Mouse (Mus musculus) embryonic facial prominence, embryonic 13.5 days (tissue): ENCODE results near the gene Slc5a11. TPM values are rescaled to one million over a fixed set of nuclear protein-coding genes. Genes with fewer than 3 reads are reported as not detected.

Experiments
- ATAC-seq: fragments of 200-750 bp; cut with Nextera tagmentation; 2 replicates; pipeline ENCODE4 v1.8.0; 2017; ENCODE audit warnings: low read depth; ENCODE audit not compliant: insufficient number of reproducible peaks, insufficient read depth, low FRiP score, low TSS enrichment
- H3K27ac ChIP-seq: fragments of 300-500 bp; sonication (generic); 2 replicates; pipeline ENCODE4 v1.5.1; 2015; ENCODE audit warnings: moderate library complexity, mild to moderate bottlenecking, inconsistent platforms
- H3K27me3 ChIP-seq: fragments of 300-500 bp; sonication (generic); 2 replicates; pipeline ENCODE4 v1.6.1; 2015; ENCODE audit warnings: mild to moderate bottlenecking, inconsistent platforms
- H3K36me3 ChIP-seq: fragments of 300-500 bp; sonication (generic); 2 replicates; pipeline ENCODE4 v1.6.1; 2015; ENCODE audit warnings: mild to moderate bottlenecking, inconsistent platforms
- H3K4me1 ChIP-seq: fragments of 300-500 bp; sonication (generic); 2 replicates; pipeline ENCODE4 v1.6.1; 2015; ENCODE audit warnings: inconsistent platforms
- H3K4me2 ChIP-seq: fragments of 300-500 bp; sonication (generic); 2 replicates; pipeline ENCODE4 v1.6.1; 2015; ENCODE audit warnings: moderate library complexity, mild to moderate bottlenecking, inconsistent platforms
- H3K4me3 ChIP-seq: fragments of 300-500 bp; sonication (generic); 2 replicates; pipeline ENCODE4 v1.5.1; 2015; ENCODE audit warnings: mild to moderate bottlenecking, inconsistent platforms
- H3K9ac ChIP-seq: fragments of 300-500 bp; sonication (generic); 2 replicates; pipeline ENCODE4 v1.6.1; 2015; ENCODE audit warnings: mild to moderate bottlenecking, inconsistent platforms
- H3K9me3 ChIP-seq: fragments of 300-500 bp; sonication (generic); 2 replicates; pipeline ENCODE4 v1.6.1; 2016; ENCODE audit warnings: inconsistent platforms
- WGBS: fragments of 180-500 bp; shearing (Covaris S2); methylation state at CpG from one replicate; pipeline ENCODE4 v1.1.7; 2015; ENCODE audit warnings: mixed read lengths; 5-methylcytosine and 5-hydroxymethylcytosine counted together
- polyA plus RNA-seq: library from polyadenylated mRNA; unstranded; fragments of >200 nt; fragmentation: Nextera tagmentation; extraction: Ambion mirVana; gene quantifications from 2 replicates; pipeline ENCODE4 v1.2.1, GENCODE M21; 2015

The Slc5a11 gene
- polyA plus RNA-seq, 1 experiment from 2014 or later = not detected

DNA sequence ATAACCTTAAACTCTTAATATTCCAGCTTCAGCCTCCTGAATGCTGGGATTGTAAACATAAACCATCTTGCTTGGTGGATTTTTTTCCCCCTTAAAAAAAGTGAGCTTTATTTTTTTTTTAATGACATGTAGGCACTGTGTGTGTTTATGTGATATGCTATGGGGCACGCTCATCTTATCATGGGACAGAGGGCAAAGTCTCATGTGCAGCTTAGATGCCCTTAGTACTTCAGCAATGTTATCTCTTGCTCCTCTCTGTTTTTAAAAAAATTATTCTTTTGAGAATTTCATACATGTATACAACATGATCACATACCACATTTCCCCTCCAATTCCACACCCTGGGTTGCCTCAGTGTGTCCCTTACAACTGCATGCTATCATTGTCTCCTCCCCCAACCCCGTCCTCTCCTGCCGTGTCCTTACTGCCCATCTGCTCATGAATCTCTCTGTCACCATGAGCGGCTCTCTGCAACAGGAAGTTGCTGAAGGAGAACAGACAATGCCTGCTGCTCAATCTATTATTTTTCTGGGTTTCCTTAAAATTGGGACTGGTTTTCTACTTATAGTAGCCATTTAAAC lies 32.0 kb downstream of the Slc5a11 start:
- ATAC-seq = no peak
- no peak overlapping the region for H3K27ac ChIP-seq
- no peaks in the 10 kb centered on the region for H3K36me3 ChIP-seq
- H3K9me3 ChIP-seq = no peaks in the 10 kb centered on the region
- no peak overlapping the region for H3K4me3 ChIP-seq
- 68% methylated on average over 4 of the region's 4 CpGs for WGBS
- H3K27me3 ChIP-seq = no peaks in the 10 kb centered on the region
- H3K4me2 ChIP-seq = no peak overlapping the region
- H3K4me1 ChIP-seq = no peaks in the 10 kb centered on the region
- H3K9ac ChIP-seq = no peak overlapping the region

DNA sequence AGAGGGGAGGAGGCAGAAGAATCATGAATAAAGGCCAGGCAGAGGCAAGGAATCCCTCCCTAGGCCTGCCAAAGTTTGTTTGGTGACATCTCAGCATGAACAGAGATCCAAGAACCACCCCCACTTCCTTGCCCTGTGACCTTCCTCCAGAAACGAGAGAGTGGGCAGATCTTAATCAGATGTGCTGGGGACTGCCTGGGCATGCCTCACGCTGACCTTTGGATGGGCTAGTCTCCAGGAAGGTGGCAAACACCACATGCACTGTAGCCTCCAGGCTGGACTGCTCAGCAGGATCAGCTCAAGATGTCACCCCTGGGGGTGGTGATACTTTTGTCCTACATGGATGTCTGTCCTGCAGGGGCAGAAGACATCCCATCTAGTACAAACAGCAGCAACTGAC lies 33.6 kb downstream of the Slc5a11 start:
- Histone ChIP-seq H3K27ac (no peak overlapping the region), H3K4me1 (no peaks in the 10 kb centered on the region), H3K4me2 (no peak overlapping the region), H3K36me3 (no peaks in the 10 kb centered on the region), H3K9me3 (no peaks in the 10 kb centered on the region), H3K9ac (no peak overlapping the region), H3K27me3 (no peaks in the 10 kb centered on the region), H3K4me3 (no peak overlapping the region)
- ATAC-seq = no peak
- 43% methylated on average over 2 of the region's 2 CpGs for WGBS

DNA sequence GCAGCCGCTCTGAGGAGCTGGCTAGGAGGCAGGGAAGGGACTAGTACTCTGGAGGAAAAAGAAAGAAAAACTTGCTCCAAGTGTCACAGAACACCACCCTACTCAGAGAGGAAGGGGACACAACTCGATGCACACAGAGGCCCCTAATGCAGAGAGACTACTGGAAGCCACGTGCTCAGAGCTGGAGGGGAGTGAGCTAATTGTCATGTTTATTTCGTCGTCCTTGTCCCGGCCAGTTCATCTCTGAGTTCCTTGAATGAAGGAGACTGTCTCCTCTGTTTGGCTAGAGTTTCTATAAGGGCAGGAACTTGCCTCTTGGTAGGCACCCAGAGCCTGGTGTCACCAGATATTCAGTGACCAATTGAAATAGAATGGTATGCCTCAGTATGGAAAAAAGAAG lies 36.8 kb downstream of the Slc5a11 start:
- Histone ChIP-seq H3K4me1 (no peaks in the 10 kb centered on the region), H3K9ac (no peak overlapping the region), H3K27me3 (no peaks in the 10 kb centered on the region), H3K9me3 (no peaks in the 10 kb centered on the region), H3K4me3 (no peak overlapping the region), H3K4me2 (no peak overlapping the region), H3K36me3 (no peaks in the 10 kb centered on the region), H3K27ac (no peak overlapping the region)
- no peak for ATAC-seq
- WGBS = 42% methylated on average over 6 of the region's 6 CpGs

DNA sequence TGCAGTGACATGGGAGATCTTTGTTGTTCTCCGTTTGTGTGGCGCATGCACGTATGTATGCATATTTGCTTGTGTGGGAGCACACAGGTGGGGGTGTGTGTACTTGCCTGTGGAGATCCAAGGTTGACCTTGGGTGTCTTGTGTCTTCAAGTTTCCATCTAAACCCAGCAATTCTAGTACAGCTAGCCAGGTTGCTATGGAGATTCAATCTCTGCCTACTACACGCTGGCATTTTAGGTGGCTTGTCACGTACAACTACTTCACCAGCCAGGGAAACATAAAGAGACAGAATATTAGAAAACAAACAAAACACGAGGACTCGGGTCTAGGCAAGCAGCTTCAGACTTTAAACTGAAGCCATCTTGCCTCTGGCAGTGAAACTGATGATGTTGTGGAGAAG lies 38.8 kb downstream of the Slc5a11 start:
- no peak overlapping the region for H3K4me3 ChIP-seq
- WGBS = 73% methylated on average over 7 of the region's 7 CpGs
- H3K9me3 ChIP-seq = no peaks in the 10 kb centered on the region
- no peak overlapping the region for H3K4me2 ChIP-seq
- H3K27ac ChIP-seq = no peak overlapping the region
- ATAC-seq = no peak
- no peak overlapping the region for H3K9ac ChIP-seq
- H3K36me3 ChIP-seq = no peaks in the 10 kb centered on the region
- H3K27me3 ChIP-seq = no peaks in the 10 kb centered on the region
- H3K4me1 ChIP-seq = no peaks in the 10 kb centered on the region

DNA sequence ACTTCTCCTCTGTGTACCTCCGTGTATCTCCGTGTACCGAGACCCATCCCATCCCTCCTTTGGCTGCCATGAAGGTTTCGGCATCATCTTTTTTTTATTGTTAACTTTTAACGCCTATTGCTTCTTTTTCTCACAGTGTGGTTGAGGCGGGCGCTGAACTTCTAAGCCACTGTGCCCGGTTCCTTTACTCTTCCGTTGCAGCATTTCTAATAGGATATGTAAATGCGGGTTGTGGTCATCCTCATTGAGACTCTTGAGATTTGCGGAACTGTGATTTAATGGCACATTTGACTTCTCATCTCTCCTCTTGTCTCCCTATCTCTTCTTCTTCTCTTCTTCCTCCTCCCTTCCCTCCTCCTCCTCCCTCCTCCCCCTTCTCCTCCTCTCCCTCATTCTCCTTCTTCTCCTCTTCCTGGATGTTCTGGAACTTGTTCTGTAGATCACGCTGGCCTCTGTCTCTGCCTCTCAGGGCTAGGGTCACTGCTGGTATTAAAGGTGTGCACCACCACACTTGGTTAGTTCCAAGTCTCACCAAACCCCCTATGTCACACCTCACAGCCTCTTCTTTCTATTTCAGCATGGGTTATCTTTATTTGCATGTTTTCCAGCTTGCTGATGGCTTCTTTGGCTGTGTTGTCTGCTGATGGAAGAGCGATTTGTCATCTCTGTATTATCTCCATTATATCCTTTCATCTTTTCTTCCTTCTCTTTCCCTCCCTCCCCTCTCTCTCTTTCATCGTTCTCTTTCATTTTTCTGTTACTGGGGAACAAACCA lies 39.8 kb downstream of the Slc5a11 start:
- 89% methylated on average over 14 of the region's 14 CpGs for WGBS
- no peaks in the 10 kb centered on the region for H3K4me1 ChIP-seq
- no peak for ATAC-seq

DNA sequence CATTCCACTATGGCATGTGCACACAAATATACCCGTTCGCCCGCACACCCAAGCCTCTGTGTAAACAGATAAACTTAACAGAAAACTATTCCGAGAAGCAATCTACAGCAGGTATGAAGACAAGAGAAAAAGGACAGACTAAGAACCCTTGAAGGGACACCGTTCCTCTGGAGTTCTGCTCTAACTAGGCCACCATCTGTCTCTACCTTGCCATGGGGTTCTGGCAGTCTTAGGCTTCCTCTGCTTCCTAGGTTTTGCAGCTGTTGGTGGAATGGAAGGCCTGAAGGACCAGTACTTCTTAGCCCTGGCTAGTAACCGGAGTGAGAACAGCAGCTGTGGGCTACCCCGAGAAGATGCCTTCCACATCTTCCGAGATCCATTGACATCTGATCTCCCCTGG lies 43.5 kb downstream of the Slc5a11 start:
- 91% methylated on average over 8 of the region's 8 CpGs for WGBS
- H3K4me1 ChIP-seq = no peaks in the 10 kb centered on the region
- ATAC-seq = no peak
- no peaks in the 10 kb centered on the region for H3K36me3 ChIP-seq
- H3K27me3 ChIP-seq = no peaks in the 10 kb centered on the region
- no peaks in the 10 kb centered on the region for H3K9me3 ChIP-seq
- no peak overlapping the region for H3K9ac ChIP-seq
- no peak overlapping the region for H3K27ac ChIP-seq
- H3K4me2 ChIP-seq = no peak overlapping the region
- H3K4me3 ChIP-seq = no peak overlapping the region

More for the DNA sequence above, 39.8 kb downstream of the Slc5a11 start:
- H3K9ac ChIP-seq = no peak overlapping the region
- H3K4me3 ChIP-seq = no peak overlapping the region
- H3K4me2 ChIP-seq = no peak overlapping the region
- no peaks in the 10 kb centered on the region for H3K36me3 ChIP-seq
- no peaks in the 10 kb centered on the region for H3K9me3 ChIP-seq
- H3K27me3 ChIP-seq = no peaks in the 10 kb centered on the region
- H3K27ac ChIP-seq = no peak overlapping the region

DNA sequence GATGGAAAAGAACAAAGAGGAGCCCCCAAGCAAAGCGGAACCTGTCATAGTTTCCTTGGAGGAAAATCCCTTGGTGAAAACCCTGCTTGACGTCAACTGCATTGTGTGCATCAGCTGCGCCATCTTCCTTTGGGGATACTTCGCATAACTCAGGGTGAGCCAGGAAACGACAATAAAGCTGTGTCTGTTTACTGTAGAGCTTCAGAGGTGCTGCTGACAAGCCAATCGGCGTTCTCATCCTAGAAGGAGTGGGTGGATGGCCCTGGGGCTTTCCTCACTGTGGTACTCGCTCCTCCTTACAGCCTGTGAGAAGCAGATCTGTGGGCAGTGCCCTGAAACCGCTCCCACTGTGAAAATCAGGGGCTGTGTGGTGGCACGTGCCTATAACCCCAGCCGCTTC lies 58.5 kb downstream of the Slc5a11 start:
- H3K27me3 ChIP-seq = no peaks in the 10 kb centered on the region
- no peak for ATAC-seq
- no peak overlapping the region for H3K27ac ChIP-seq
- no peaks in the 10 kb centered on the region for H3K4me1 ChIP-seq
- H3K4me3 ChIP-seq = no peak overlapping the region
- no peak overlapping the region for H3K4me2 ChIP-seq
- peaks cover 6% of the 10 kb centered on the region for H3K36me3 ChIP-seq
- 60% methylated on average over 11 of the region's 11 CpGs for WGBS
- no peaks in the 10 kb centered on the region for H3K9me3 ChIP-seq
- H3K9ac ChIP-seq = no peak overlapping the region

DNA sequence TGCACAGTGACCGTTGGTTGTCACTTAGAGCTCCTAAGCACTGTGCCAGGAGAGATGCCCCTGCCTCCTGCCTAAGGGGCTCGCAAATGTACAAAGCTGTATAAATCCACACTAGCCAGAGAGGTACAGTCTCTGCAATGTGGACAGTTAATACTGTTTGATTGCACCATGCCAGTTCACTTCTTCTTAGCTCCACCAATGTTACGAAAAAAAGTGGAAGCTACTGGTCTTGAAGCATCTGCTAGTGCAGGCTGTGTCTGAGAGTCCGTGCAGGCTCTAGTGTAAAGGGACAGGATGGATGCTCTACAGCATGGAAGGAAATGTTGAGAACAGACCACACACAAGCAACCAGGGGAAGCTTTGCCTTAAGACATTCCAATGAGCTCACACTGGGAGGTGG lies 62.0 kb downstream of the Slc5a11 start:
- no peaks in the 10 kb centered on the region for H3K4me1 ChIP-seq
- no peak overlapping the region for H3K9ac ChIP-seq
- H3K36me3 ChIP-seq = peaks cover 29% of the 10 kb centered on the region
- H3K27ac ChIP-seq = no peak overlapping the region
- H3K9me3 ChIP-seq = no peaks in the 10 kb centered on the region
- H3K4me3 ChIP-seq = no peak overlapping the region
- H3K4me2 ChIP-seq = no peak overlapping the region
- ATAC-seq = no peak
- no peaks in the 10 kb centered on the region for H3K27me3 ChIP-seq
- WGBS = 84% methylated on average over 4 of the region's 4 CpGs

DNA sequence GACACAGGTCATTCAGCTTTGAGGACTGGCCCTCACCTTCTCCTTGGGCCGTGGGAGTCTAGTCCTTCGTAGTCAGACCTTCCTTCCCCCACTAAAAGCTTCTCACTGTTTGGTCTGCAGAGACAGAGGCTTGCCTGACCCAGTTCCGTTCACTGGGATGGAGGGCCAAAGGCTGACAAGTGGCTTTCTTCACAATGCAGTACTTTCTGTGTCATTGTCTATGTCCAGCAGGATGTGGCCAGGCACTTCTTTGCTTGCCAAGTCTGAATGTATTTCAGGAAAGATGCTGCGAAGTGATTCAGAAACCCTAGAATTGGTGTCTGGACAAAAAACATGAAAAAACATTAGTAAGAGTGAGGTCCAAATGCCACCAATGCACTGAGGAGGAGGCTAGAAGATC lies 65.2 kb downstream of the Slc5a11 start:
- Histone ChIP-seq H3K9ac (no peak overlapping the region), H3K36me3 (peaks cover 39% of the 10 kb centered on the region), H3K4me3 (no peak overlapping the region), H3K27ac (no peak overlapping the region), H3K27me3 (no peaks in the 10 kb centered on the region), H3K4me2 (no peak overlapping the region), H3K4me1 (no peaks in the 10 kb centered on the region), H3K9me3 (no peaks in the 10 kb centered on the region)
- no peak for ATAC-seq
- 89% methylated on average over 4 of the region's 4 CpGs for WGBS

DNA sequence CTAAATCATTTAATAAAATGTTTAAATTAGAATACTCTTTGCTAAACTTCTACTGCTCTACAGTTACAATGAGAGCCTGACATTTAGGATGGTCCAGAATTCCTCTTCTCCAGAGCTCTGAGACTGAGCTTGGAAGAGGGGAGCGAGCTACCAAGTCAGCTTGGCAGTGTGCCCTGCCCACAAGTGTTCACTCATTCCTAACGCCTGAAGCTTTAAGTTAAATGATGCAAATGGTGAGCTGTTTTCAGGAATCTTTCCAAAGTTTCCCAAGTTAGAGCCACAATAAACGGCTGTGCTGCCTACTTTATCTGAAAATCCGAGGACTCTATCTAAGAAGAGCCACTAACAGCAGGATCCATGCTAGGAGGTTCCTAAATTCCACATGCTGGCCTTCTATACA lies 69.2 kb downstream of the Slc5a11 start:
- H3K36me3 ChIP-seq = peaks cover 51% of the 10 kb centered on the region
- no peak for ATAC-seq
- no peak overlapping the region for H3K4me2 ChIP-seq
- no peaks in the 10 kb centered on the region for H3K9me3 ChIP-seq
- no peak overlapping the region for H3K27ac ChIP-seq
- no peak overlapping the region for H3K4me3 ChIP-seq
- WGBS = 80% methylated on average over 4 of the region's 4 CpGs
- no peak overlapping the region for H3K9ac ChIP-seq
- no peaks in the 10 kb centered on the region for H3K4me1 ChIP-seq
- H3K27me3 ChIP-seq = no peaks in the 10 kb centered on the region

DNA sequence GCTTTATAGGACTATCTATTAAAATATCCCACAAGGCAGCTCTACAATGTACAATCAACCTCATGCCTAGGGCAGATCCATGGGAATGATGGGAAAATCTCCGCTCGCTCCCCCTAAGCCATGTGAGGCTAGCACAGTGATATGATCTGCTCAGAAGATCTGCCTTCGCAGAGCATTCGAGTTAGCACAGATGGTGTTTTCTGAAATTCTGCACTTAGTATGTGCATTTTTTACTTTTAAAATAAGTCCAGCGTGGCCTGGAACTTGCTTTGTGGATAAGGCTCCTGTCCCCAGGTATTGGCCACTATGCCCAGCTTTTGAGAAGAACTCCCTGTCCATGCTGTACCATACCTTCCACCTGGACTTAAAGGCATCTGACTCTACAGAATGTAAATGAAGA lies 71.3 kb downstream of the Slc5a11 start:
- ATAC-seq = no peak
- Histone ChIP-seq H3K9me3 (no peaks in the 10 kb centered on the region), H3K27ac (no peak overlapping the region), H3K9ac (no peak overlapping the region), H3K27me3 (no peaks in the 10 kb centered on the region), H3K4me3 (no peak overlapping the region), H3K4me2 (no peak overlapping the region), H3K4me1 (no peaks in the 10 kb centered on the region), H3K36me3 (peaks cover 54% of the 10 kb centered on the region)
- WGBS = 97% methylated on average over 5 of the region's 5 CpGs

DNA sequence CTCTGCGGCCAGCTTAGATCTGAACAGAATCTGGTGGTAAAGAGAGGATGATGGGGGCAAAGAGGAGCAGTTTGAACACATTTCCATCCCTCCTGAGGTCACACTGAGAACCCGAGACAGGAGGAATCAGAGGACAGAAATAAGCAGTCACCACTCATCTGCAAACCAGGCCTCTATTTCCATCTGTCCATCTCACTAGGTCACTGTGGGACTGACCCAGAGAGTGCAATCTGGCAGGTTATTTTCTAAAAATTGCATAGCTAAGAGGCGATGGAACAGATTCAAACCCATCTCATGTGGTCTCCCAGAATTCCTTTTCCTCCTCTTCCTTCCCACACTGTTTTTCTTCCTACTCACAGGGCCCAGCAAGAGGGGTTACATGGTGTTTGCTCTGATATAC lies 73.3 kb downstream of the Slc5a11 start:
- 87% methylated on average over 3 of the region's 3 CpGs for WGBS
- ATAC-seq = no peak
- peaks cover 70% of the 10 kb centered on the region for H3K36me3 ChIP-seq

More for the DNA sequence above, 73.3 kb downstream of the Slc5a11 start:
- Histone ChIP-seq H3K27ac (no peak overlapping the region), H3K4me2 (no peak overlapping the region), H3K9me3 (no peaks in the 10 kb centered on the region), H3K9ac (no peak overlapping the region), H3K4me3 (no peak overlapping the region), H3K27me3 (no peaks in the 10 kb centered on the region), H3K4me1 (no peaks in the 10 kb centered on the region)
